Mouse (Mus musculus): ENCODE results near the gene Sdccag8.

GRCm38 (mm10) chr1:176933319-176933718 lies 118.9 kb downstream of the Sdccag8 start:
- TF ChIP-seq CTCF (IDR thresholded peaks at IDR 0.05; ENCODE audit: low read depth, low read length) (no peak), POLR2A (IDR thresholded peaks at IDR 0.05; ENCODE audit: insufficient read depth, low read length) (no peak)

Measured in ES-Bruce4 (cell line).